Mouse (Mus musculus): Measurements from ENCODE around the gene Krtap1-3.

Gene Krtap1-3

GRCm38 (mm10) chr11:99559366-99559765 lies 31.8 kb downstream of the Krtap1-3 start, which contains the start of gene Gm11939:
Gene Gm11939 (minus strand): TSS chr11:99559466.
- intact Hi-C loops (cut with DNase I): no loop called here

GRCm38 (mm10) chr11:99557976-99558745 lies 33.0 kb downstream of the Krtap1-3 start:
- intact Hi-C loops (cut with DNase I): no loop called here

GRCm38 (mm10) chr11:99556753-99557152 lies 34.4 kb downstream of the Krtap1-3 start, which contains the start of gene Krtap3-2:
Gene Krtap3-2 (minus strand): TSS chr11:99556853.
- intact Hi-C loops (cut with DNase I): no loop called here

- intact Hi-C loops (cut with DNase I): no loop called here
These were observed 34.9 kb downstream of the Krtap1-3 start for GRCm38 (mm10) chr11:99556195-99556594.

- intact Hi-C loops (cut with DNase I): no loop called here
These were observed 40.4 kb downstream of the Krtap1-3 start, which contains the start of gene Krtap3-3 for GRCm38 (mm10) chr11:99550765-99551164. Gene Krtap3-3 (minus strand): TSS chr11:99550865.

- intact Hi-C loops (cut with DNase I): no loop called here
These were observed 43.2 kb downstream of the Krtap1-3 start for GRCm38 (mm10) chr11:99547892-99548291.

Measured in adrenal gland (tissue).